Mouse (Mus musculus): Measurements from ENCODE around the gene Adamtsl1. TPM values are rescaled to one million over a fixed set of nuclear protein-coding genes. Genes with fewer than 3 reads are reported as not detected.

The Adamtsl1 gene
- polyA plus RNA-seq, 1 experiment from 2014 or later, result 12.5 TPM

- Histone ChIP-seq H3K9me3 (ENCODE audit: control insufficient read depth, low read length) (no peaks in the 10 kb centered on the region), H3K36me3 (ENCODE audit: control insufficient read depth, insufficient read depth, low read length) (no peaks in the 10 kb centered on the region), H3K4me2 (ENCODE audit: low read length) (no peak overlapping the region), H3K27me3 (replicated peaks; ENCODE audit: control insufficient read depth, insufficient read depth, low read length) (no peaks in the 10 kb centered on the region; the same call in 1 of the 2 replicates), H3K4me1 (ENCODE audit: control insufficient read depth, insufficient read depth, low read depth, low read length) (no peaks in the 10 kb centered on the region), H3K4me3 (ENCODE audit: low read length) (no peak overlapping the region), H3K27ac (ENCODE audit: low read depth, low read length) (no peak overlapping the region), H3K9ac (ENCODE audit: low read depth, low read length) (no peak overlapping the region)
- WGBS, result 29% methylated on average over 7 of the region's 7 CpGs
- ATAC-seq, result peak; percentile 91
These were observed 193.5 kb downstream of the Adamtsl1 start for GRCm38 (mm10) chr4:85707352-85708057.

- Histone ChIP-seq H3K4me3 (ENCODE audit: low read length) (no peak overlapping the region), H3K27ac (ENCODE audit: low read depth, low read length) (no peak overlapping the region), H3K9ac (ENCODE audit: low read depth, low read length) (no peak overlapping the region), H3K9me3 (ENCODE audit: control insufficient read depth, low read length) (no peaks in the 10 kb centered on the region), H3K4me1 (ENCODE audit: control insufficient read depth, insufficient read depth, low read depth, low read length) (no peaks in the 10 kb centered on the region), H3K36me3 (ENCODE audit: control insufficient read depth, insufficient read depth, low read length) (no peaks in the 10 kb centered on the region), H3K4me2 (ENCODE audit: low read length) (no peak overlapping the region), H3K27me3 (replicated peaks; ENCODE audit: control insufficient read depth, insufficient read depth, low read length) (no peaks in the 10 kb centered on the region; the same call in 1 of the 2 replicates)
- WGBS, result 91% methylated on average over 2 of the region's 2 CpGs
- no peak for ATAC-seq
These were observed 195.7 kb downstream of the Adamtsl1 start for GRCm38 (mm10) chr4:85709636-85710035.

- no peak for ATAC-seq
- H3K27me3 ChIP-seq (replicated peaks; ENCODE audit: control insufficient read depth, insufficient read depth, low read length), result no peaks in the 10 kb centered on the region; the same call in 1 of the 2 replicates
- no peaks in the 10 kb centered on the region for H3K4me1 ChIP-seq (ENCODE audit: control insufficient read depth, insufficient read depth, low read depth, low read length)
- no peak overlapping the region for H3K27ac ChIP-seq (ENCODE audit: low read depth, low read length)
- no peaks in the 10 kb centered on the region for H3K9me3 ChIP-seq (ENCODE audit: control insufficient read depth, low read length)
- H3K9ac ChIP-seq (ENCODE audit: low read depth, low read length), result no peak overlapping the region
- 83% methylated on average over 3 of the region's 3 CpGs for WGBS
- H3K36me3 ChIP-seq (ENCODE audit: control insufficient read depth, insufficient read depth, low read length), result no peaks in the 10 kb centered on the region
- no peak overlapping the region for H3K4me3 ChIP-seq (ENCODE audit: low read length)
- no peak overlapping the region for H3K4me2 ChIP-seq (ENCODE audit: low read length)
These were observed 211.0 kb downstream of the Adamtsl1 start for GRCm38 (mm10) chr4:85724999-85725398.

- Histone ChIP-seq H3K27ac (ENCODE audit: low read depth, low read length) (no peak overlapping the region), H3K27me3 (replicated peaks; ENCODE audit: control insufficient read depth, insufficient read depth, low read length) (no peaks in the 10 kb centered on the region; the same call in 1 of the 2 replicates), H3K9ac (ENCODE audit: low read depth, low read length) (no peak overlapping the region), H3K36me3 (ENCODE audit: control insufficient read depth, insufficient read depth, low read length) (no peaks in the 10 kb centered on the region), H3K4me2 (ENCODE audit: low read length) (no peak overlapping the region), H3K4me3 (ENCODE audit: low read length) (no peak overlapping the region), H3K4me1 (ENCODE audit: control insufficient read depth, insufficient read depth, low read depth, low read length) (no peaks in the 10 kb centered on the region), H3K9me3 (ENCODE audit: control insufficient read depth, low read length) (no peaks in the 10 kb centered on the region)
- ATAC-seq, result peak; percentile 64; the same call in 1 of the 2 replicates
- WGBS, result 68% methylated on average over 2 of the region's 2 CpGs
These were observed 213.8 kb downstream of the Adamtsl1 start for GRCm38 (mm10) chr4:85727731-85728130.

GRCm38 (mm10) chr4:85728416-85728815 lies 214.4 kb downstream of the Adamtsl1 start:
- H3K27me3 ChIP-seq (replicated peaks; ENCODE audit: control insufficient read depth, insufficient read depth, low read length), result no peaks in the 10 kb centered on the region; the same call in 1 of the 2 replicates
- no peak for ATAC-seq
- no peaks in the 10 kb centered on the region for H3K9me3 ChIP-seq (ENCODE audit: control insufficient read depth, low read length)
- 67% methylated on average over 1 of the region's 1 CpGs for WGBS
- H3K4me3 ChIP-seq (ENCODE audit: low read length), result no peak overlapping the region
- H3K36me3 ChIP-seq (ENCODE audit: control insufficient read depth, insufficient read depth, low read length), result no peaks in the 10 kb centered on the region
- H3K4me1 ChIP-seq (ENCODE audit: control insufficient read depth, insufficient read depth, low read depth, low read length), result no peaks in the 10 kb centered on the region
- no peak overlapping the region for H3K9ac ChIP-seq (ENCODE audit: low read depth, low read length)
- no peak overlapping the region for H3K4me2 ChIP-seq (ENCODE audit: low read length)
- no peak overlapping the region for H3K27ac ChIP-seq (ENCODE audit: low read depth, low read length)

GRCm38 (mm10) chr4:85740478-85740877 lies 226.5 kb downstream of the Adamtsl1 start:
- H3K36me3 ChIP-seq (ENCODE audit: control insufficient read depth, insufficient read depth, low read length), result no peaks in the 10 kb centered on the region
- H3K27me3 ChIP-seq (replicated peaks; ENCODE audit: control insufficient read depth, insufficient read depth, low read length), result no peaks in the 10 kb centered on the region
- H3K9ac ChIP-seq (ENCODE audit: low read depth, low read length), result no peak overlapping the region
- H3K4me3 ChIP-seq (ENCODE audit: low read length), result no peak overlapping the region
- WGBS, result 86% methylated on average over 4 of the region's 4 CpGs
- ATAC-seq, result no peak
- no peaks in the 10 kb centered on the region for H3K9me3 ChIP-seq (ENCODE audit: control insufficient read depth, low read length)
- H3K4me2 ChIP-seq (ENCODE audit: low read length), result no peak overlapping the region
- no peak overlapping the region for H3K27ac ChIP-seq (ENCODE audit: low read depth, low read length)
- H3K4me1 ChIP-seq (ENCODE audit: control insufficient read depth, insufficient read depth, low read depth, low read length), result no peaks in the 10 kb centered on the region

GRCm38 (mm10) chr4:85741825-85742391 lies 227.9 kb downstream of the Adamtsl1 start:
- H3K27me3 ChIP-seq (replicated peaks; ENCODE audit: control insufficient read depth, insufficient read depth, low read length), result no peaks in the 10 kb centered on the region
- H3K9ac ChIP-seq (ENCODE audit: low read depth, low read length), result no peak overlapping the region
- no peak overlapping the region for H3K4me2 ChIP-seq (ENCODE audit: low read length)
- H3K36me3 ChIP-seq (ENCODE audit: control insufficient read depth, insufficient read depth, low read length), result no peaks in the 10 kb centered on the region
- WGBS, result 3% methylated on average over 3 of the region's 3 CpGs
- no peak overlapping the region for H3K27ac ChIP-seq (ENCODE audit: low read depth, low read length)
- 0 out of 2 replicates have a peak, but pooled peaks have one; percentile 27 for ATAC-seq
- H3K4me3 ChIP-seq (ENCODE audit: low read length), result no peak overlapping the region
- no peaks in the 10 kb centered on the region for H3K4me1 ChIP-seq (ENCODE audit: control insufficient read depth, insufficient read depth, low read depth, low read length)
- no peaks in the 10 kb centered on the region for H3K9me3 ChIP-seq (ENCODE audit: control insufficient read depth, low read length)

GRCm38 (mm10) chr4:85743427-85743826 lies 229.5 kb downstream of the Adamtsl1 start:
- Histone ChIP-seq H3K27me3 (replicated peaks; ENCODE audit: control insufficient read depth, insufficient read depth, low read length) (no peaks in the 10 kb centered on the region), H3K27ac (ENCODE audit: low read depth, low read length) (no peak overlapping the region), H3K36me3 (ENCODE audit: control insufficient read depth, insufficient read depth, low read length) (no peaks in the 10 kb centered on the region), H3K9ac (ENCODE audit: low read depth, low read length) (no peak overlapping the region), H3K4me3 (ENCODE audit: low read length) (no peak overlapping the region), H3K9me3 (ENCODE audit: control insufficient read depth, low read length) (no peaks in the 10 kb centered on the region), H3K4me2 (ENCODE audit: low read length) (no peak overlapping the region), H3K4me1 (ENCODE audit: control insufficient read depth, insufficient read depth, low read depth, low read length) (no peaks in the 10 kb centered on the region)
- no peak for ATAC-seq
- WGBS, result 70% methylated on average over 1 of the region's 1 CpGs

- Histone ChIP-seq H3K36me3 (ENCODE audit: control insufficient read depth, insufficient read depth, low read length) (no peaks in the 10 kb centered on the region), H3K27ac (ENCODE audit: low read depth, low read length) (no peak overlapping the region), H3K9me3 (ENCODE audit: control insufficient read depth, low read length) (no peaks in the 10 kb centered on the region), H3K27me3 (replicated peaks; ENCODE audit: control insufficient read depth, insufficient read depth, low read length) (no peaks in the 10 kb centered on the region), H3K9ac (ENCODE audit: low read depth, low read length) (no peak overlapping the region), H3K4me1 (ENCODE audit: control insufficient read depth, insufficient read depth, low read depth, low read length) (peaks cover under 1% of the 10 kb centered on the region), H3K4me2 (ENCODE audit: low read length) (no peak overlapping the region), H3K4me3 (ENCODE audit: low read length) (no peak overlapping the region)
- no peak for ATAC-seq
- 62% methylated on average over 3 of the region's 3 CpGs for WGBS
These were observed 248.7 kb downstream of the Adamtsl1 start for GRCm38 (mm10) chr4:85762684-85763083.
